Mouse (Mus musculus) MEL (cell line): ENCODE measurements at regions not wholly inside any gene's neighbourhood (a gene's known extent, or its start where the extent isn't known, plus 50 kb on each side); places are given as distances from the start of the nearest gene placed in this dataset.

Experiments
- CTCF ChIP-seq, 3 experiments: IDR thresholded peaks in 2 of 3; conservative IDR thresholded peaks in 1 of 3; 2 replicates each; pipeline ENCODE4 v1.5.1; 2011 to 2012; ENCODE audit warnings: low read length in 3 of 3, low read depth in 2 of 3, mild to moderate bottlenecking in 2 of 3, improper control_type of control experiment in 1 of 3, inconsistent platforms in 1 of 3, mixed read lengths in 1 of 3, moderate library complexity in 1 of 3; ENCODE audit not compliant: control insufficient read depth in 1 of 3, insufficient read depth in 1 of 3, poor library complexity in 1 of 3, severe bottlenecking in 1 of 3
- E2F4 ChIP-seq: IDR thresholded peaks from 2 replicates; pipeline ENCODE4 v1.6.1; 2011; ENCODE audit warnings: low read depth, low read length, improper control_type of control experiment, borderline replicate concordance
- EP300 ChIP-seq, 2 experiments: IDR thresholded peaks; 2 replicates each; pipeline ENCODE4 v1.6.1; 2011; ENCODE audit warnings: improper control_type of control experiment in 2 of 2, low read length in 2 of 2, low read depth in 1 of 2, mild to moderate bottlenecking in 1 of 2
- KAT2A ChIP-seq: conservative IDR thresholded peaks from 2 replicates; pipeline ENCODE4 v1.6.1; 2012; ENCODE audit warnings: low read depth, low read length, improper control_type of control experiment, inconsistent platforms
- MAFK ChIP-seq: IDR thresholded peaks from 2 replicates; pipeline ENCODE4 v1.6.1; 2011; ENCODE audit warnings: low read depth, mild to moderate bottlenecking, low read length, improper control_type of control experiment, borderline replicate concordance
- MAX ChIP-seq: IDR thresholded peaks from 2 replicates; pipeline ENCODE4 v1.6.1; 2011; ENCODE audit warnings: low read length, improper control_type of control experiment
- MXI1 ChIP-seq: IDR thresholded peaks from 2 replicates; pipeline ENCODE4 v1.6.1; 2011; ENCODE audit warnings: mild to moderate bottlenecking, low read depth, low read length, improper control_type of control experiment
- NELFE ChIP-seq: IDR thresholded peaks from 2 replicates; pipeline ENCODE4 v1.6.1; 2011; ENCODE audit warnings: low read depth, low read length, improper control_type of control experiment
- NRF1 ChIP-seq: IDR thresholded peaks from 2 replicates; pipeline ENCODE4 v1.6.1; 2014; ENCODE audit warnings: low read depth, mild to moderate bottlenecking, inconsistent platforms, low read length, improper control_type of control experiment, moderate library complexity; ENCODE audit not compliant: poor library complexity, insufficient read depth, severe bottlenecking
- POLR2A ChIP-seq, 2 experiments: IDR thresholded peaks; 2 replicates each; pipeline ENCODE4 v1.6.1; 2011 to 2012; ENCODE audit warnings: low read length in 2 of 2, mild to moderate bottlenecking in 2 of 2, control low read depth in 1 of 2, improper control_type of control experiment in 1 of 2, low read depth in 1 of 2, moderate library complexity in 1 of 2; ENCODE audit not compliant: control insufficient read depth in 1 of 2, insufficient read depth in 1 of 2, poor library complexity in 1 of 2
- POLR2AphosphoS5 ChIP-seq: IDR thresholded peaks from 2 replicates; pipeline ENCODE4 v1.6.1; 2012; ENCODE audit warnings: low read depth, borderline replicate concordance, mild to moderate bottlenecking, inconsistent platforms, low read length, moderate library complexity, mixed read lengths
- TAL1 ChIP-seq: IDR thresholded peaks from 2 replicates; pipeline ENCODE4 v1.6.1; 2012; ENCODE audit warnings: mild to moderate bottlenecking, inconsistent platforms, low read length, moderate library complexity, mixed read lengths
- USF1 ChIP-seq: IDR thresholded peaks from 2 replicates; pipeline ENCODE4 v1.6.1; 2014; ENCODE audit warnings: low read depth, mild to moderate bottlenecking, inconsistent platforms, low read length, improper control_type of control experiment, moderate library complexity
- ZC3H11A ChIP-seq: IDR thresholded peaks from 2 replicates; pipeline ENCODE4 v1.6.1; 2012; ENCODE audit warnings: low read depth, mild to moderate bottlenecking, inconsistent platforms, low read length, improper control_type of control experiment

DNA sequence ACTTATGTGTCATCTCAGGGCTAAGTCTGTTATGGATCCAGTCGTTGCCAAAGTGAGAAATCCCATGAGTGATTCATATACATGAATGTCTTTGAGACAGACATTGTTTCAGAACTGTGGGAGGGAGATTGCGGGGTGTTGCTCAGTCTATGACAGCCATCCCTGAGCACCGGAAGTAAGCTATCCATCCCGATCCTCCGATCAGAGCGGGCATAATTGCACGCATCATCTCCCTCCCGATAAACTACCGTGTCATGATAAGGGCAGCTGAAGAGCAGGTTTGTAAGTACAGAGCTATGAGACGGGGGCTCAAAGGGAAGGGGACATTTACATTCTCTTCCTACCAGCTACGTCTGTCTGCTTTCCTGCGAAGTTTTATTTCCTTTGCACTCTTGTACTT is 715.0 kb upstream of the Adgrl2 start:
- TF ChIP-seq NELFE (no peak), MAX (no peak), TAL1 (no peak), MXI1 (no peak), KAT2A (no peak), MAFK (no peak), CTCF (IDR thresholded peaks at IDR 0.05 in 2 of 3, conservative IDR thresholded peaks at IDR 0.05 in 1 of 3; ENCODE audit: control insufficient read depth in 1 of 3, insufficient read depth in 1 of 3, low read depth in 2 of 3, low read length in 3 of 3, poor library complexity in 1 of 3, severe bottlenecking in 1 of 3) (no peak), POLR2AphosphoS5 (no peak), EP300 (IDR thresholded peaks at IDR 0.05; ENCODE audit: low read depth in 1 of 2, low read length in 2 of 2) (no peak), ZC3H11A (no peak), NRF1 (no peak), POLR2A (IDR thresholded peaks at IDR 0.05; ENCODE audit: control insufficient read depth in 1 of 2, insufficient read depth in 1 of 2, low read depth in 1 of 2, low read length in 2 of 2, poor library complexity in 1 of 2) (no peak), E2F4 (no peak), USF1 (no peak)
